ENCODE assay signal across 8 mouse cellular contexts in genomic region chr2:168726007-168726406, GRCm38 (mm10). TPM values are rescaled to one million over a fixed set of nuclear protein-coding genes. Genes with fewer than 3 reads are reported as not detected.
DNase-seq lines count a peak whose midpoint lies in the region; ATAC-seq lines count a peak whose summit lies in the region.

No protein-coding gene starts in this region.

- ATAC-seq in forebrain, embryonic 11.5 days (replicated peaks; ENCODE audit: low FRiP score) = peak; percentile 89
- peak; percentile 77 for ATAC-seq in liver, embryonic 16.5 days (ENCODE audit: low read depth)
- ATAC-seq in megakaryocyte-erythroid progenitor cell, adult 5-6 weeks (replicated peaks; ENCODE audit: low FRiP score, low TSS enrichment, poor library complexity, severe bottlenecking) = no peak

- H3K27me3 ChIP-seq in forebrain, embryonic 11.5 days (ENCODE audit: control insufficient read depth, insufficient read depth, low read length) = no peaks in the 10 kb centered on the region
- H3K27me3 ChIP-seq in liver, embryonic 16.5 days (ENCODE audit: control insufficient read depth, insufficient read depth, low read depth, low read length) = no peaks in the 10 kb centered on the region

- H3K9ac ChIP-seq in forebrain, embryonic 11.5 days (ENCODE audit: low read length) = no peak overlapping the region
- no peak overlapping the region for H3K9ac ChIP-seq in liver, embryonic 16.5 days (ENCODE audit: low read depth, low read length)

- peaks cover 3% of the 10 kb centered on the region; the same call in 1 of the 2 replicates for H3K4me1 ChIP-seq in forebrain, embryonic 11.5 days (replicated peaks; ENCODE audit: control insufficient read depth, insufficient read depth, low read length)
- H3K4me1 ChIP-seq in liver, embryonic 16.5 days (ENCODE audit: control insufficient read depth, low read depth, low read length) = no peaks in the 10 kb centered on the region

- H3K9me3 ChIP-seq in forebrain, embryonic 11.5 days (ENCODE audit: control insufficient read depth, low read length) = no peaks in the 10 kb centered on the region
- no peaks in the 10 kb centered on the region for H3K9me3 ChIP-seq in liver, embryonic 16.5 days (replicated peaks; ENCODE audit: control insufficient read depth, low read length)

- WGBS in forebrain, embryonic 11.5 days = 58% methylated on average over 6 of the region's 6 CpGs
- 46% methylated on average over 6 of the region's 6 CpGs for WGBS in liver, embryonic 16.5 days (ENCODE audit: insufficient replicate concordance)

- peak; percentile 44 for DNase-seq in right cerebral cortex, adult 18-20 months
- no peak for DNase-seq in right cerebral cortex, postnatal 4 days
- DNase-seq in forebrain, embryonic 11.5 days (ENCODE audit: low spot score) = peak; percentile 75
- DNase-seq in kidney, adult 11 months = peak; percentile 80
- DNase-seq in right cerebral cortex, postnatal 14 days = peak; percentile 40
- DNase-seq in left cerebral cortex, postnatal 36 days (ENCODE audit: low spot score in 2 of 2) = no peak

- no peaks in the 10 kb centered on the region for H3K36me3 ChIP-seq in forebrain, embryonic 11.5 days (ENCODE audit: control insufficient read depth, insufficient read depth, low read length)
- H3K36me3 ChIP-seq in liver, embryonic 16.5 days (ENCODE audit: control insufficient read depth, insufficient read depth) = no peaks in the 10 kb centered on the region

- intact Hi-C loops in left cerebral cortex, postnatal 36 days (cut with DNase I) = no loop called here

- H3K27ac ChIP-seq in forebrain, embryonic 11.5 days (ENCODE audit: low read depth, low read length) = no peak overlapping the region
- H3K27ac ChIP-seq in liver, embryonic 16.5 days (ENCODE audit: low read length) = no peak overlapping the region

- no peak overlapping the region for H3K4me2 ChIP-seq in forebrain, embryonic 11.5 days (ENCODE audit: low read depth, low read length, severe bottlenecking)
- no peak overlapping the region for H3K4me2 ChIP-seq in liver, embryonic 16.5 days (ENCODE audit: low read depth, low read length)

- H3K4me3 ChIP-seq in forebrain, embryonic 11.5 days (ENCODE audit: low read depth, low read length) = no peak overlapping the region
- no peak overlapping the region for H3K4me3 ChIP-seq in liver, embryonic 16.5 days (ENCODE audit: low read depth, low read length)

RNA-seq across cellular contexts. Expression of gene Atp9a, which starts 16.2 kb away (rescaled TPM):
- 18.0 and 18.6 TPM in 2 replicates for polyA plus RNA-seq in forebrain, embryonic 11.5 days (2014; fragmentation: Nextera tagmentation; extraction: Ambion mirVana)
- 2.7 and 4.0 TPM in 2 replicates for polyA plus RNA-seq in liver, embryonic 16.5 days (2015; fragmentation: Nextera tagmentation; extraction: Ambion mirVana)
- 100 to 1,000 TPM; 390 to 450 TPM for total RNA-seq in left cerebral cortex, postnatal 36 days (2021)
- 0.37 TPM in 1 of 2 replicates, not detected in the other for total RNA-seq in megakaryocyte-erythroid progenitor cell, adult 5-6 weeks (2014; fragmentation: Nextera tagmentation)
- total RNA-seq in megakaryocyte-erythroid progenitor cell, adult 5-6 weeks (2017) = 0.23 TPM in 1 of 2 replicates, not detected in the other

RNA-seq across cellular contexts. Expression of gene Sall4, which starts 41.7 kb away (rescaled TPM):
- polyA plus RNA-seq in forebrain, embryonic 11.5 days (2014; fragmentation: Nextera tagmentation; extraction: Ambion mirVana) = 10.4 and 10.9 TPM in 2 replicates
- polyA plus RNA-seq in liver, embryonic 16.5 days (2015; fragmentation: Nextera tagmentation; extraction: Ambion mirVana) = 3.4 and 3.7 TPM in 2 replicates
- under 1 TPM in 1 of 2 experiments, not detected in 1; 0.18 TPM for total RNA-seq in left cerebral cortex, postnatal 36 days (2021)
- not detected in 2 replicates for total RNA-seq in megakaryocyte-erythroid progenitor cell, adult 5-6 weeks (2014; fragmentation: Nextera tagmentation)
- total RNA-seq in megakaryocyte-erythroid progenitor cell, adult 5-6 weeks (2017) = not detected in 2 replicates

Comparison
In these comparisons a context has a peak if more than half of its experiments do, and no peak if none do; other contexts are left out.
1. DNase-seq: peak in right cerebral cortex, adult 18-20 months (single experiment), forebrain, embryonic 11.5 days (single experiment), kidney, adult 11 months (single experiment) and right cerebral cortex, postnatal 14 days (single experiment); none in right cerebral cortex, postnatal 4 days (single experiment) and left cerebral cortex, postnatal 36 days (0 of 2).
2. RNA of gene Atp9a, which starts 16.2 kb away (total RNA-seq): 390 to 450 TPM in left cerebral cortex, postnatal 36 days; 0.23 to 0.37 TPM in megakaryocyte-erythroid progenitor cell, adult 5-6 weeks; every median in the first group is over 100 times any median in the second.